Mouse (Mus musculus) hindbrain, embryonic 13.5 days (tissue): ENCODE measurements around the gene Utf1. TPM values are rescaled to one million over a fixed set of nuclear protein-coding genes. Genes with fewer than 3 reads are reported as not detected.

Experiments used
- ATAC-seq: fragments of 200-750 bp; cut with Nextera tagmentation; 2 replicates; pipeline ENCODE4 v1.8.0; 2017; ENCODE audit warnings: moderate TSS enrichment; ENCODE audit not compliant: low FRiP score
- H3K27ac ChIP-seq: fragments of 300-500 bp; sonication (generic); 2 replicates; pipeline ENCODE4 v1.5.1; 2015; ENCODE audit warnings: inconsistent platforms, mild to moderate bottlenecking, moderate library complexity
- H3K27me3 ChIP-seq: fragments of 300-500 bp; sonication (generic); 2 replicates; pipeline ENCODE4 v1.6.1; 2015; ENCODE audit warnings: mild to moderate bottlenecking, inconsistent platforms
- H3K36me3 ChIP-seq: fragments of 300-500 bp; sonication (generic); 2 replicates; pipeline ENCODE4 v1.6.1; 2015; ENCODE audit warnings: mild to moderate bottlenecking, inconsistent platforms
- H3K4me1 ChIP-seq: fragments of 300-500 bp; sonication (generic); replicated peaks from 2 replicates; pipeline ENCODE4 v1.6.1; 2015; ENCODE audit warnings: inconsistent platforms
- H3K4me2 ChIP-seq: fragments of 300-500 bp; sonication (generic); 2 replicates; pipeline ENCODE4 v1.6.1; 2015; ENCODE audit warnings: inconsistent platforms, mild to moderate bottlenecking, moderate library complexity
- H3K4me3 ChIP-seq: fragments of 300-500 bp; sonication (generic); 2 replicates; pipeline ENCODE4 v1.5.1; 2015; ENCODE audit warnings: mild to moderate bottlenecking, inconsistent platforms
- H3K9ac ChIP-seq: fragments of 300-500 bp; sonication (generic); 2 replicates; pipeline ENCODE4 v1.6.1; 2015; ENCODE audit warnings: mild to moderate bottlenecking, inconsistent platforms
- H3K9me3 ChIP-seq: fragments of 300-500 bp; sonication (generic); 2 replicates; pipeline ENCODE4 v1.6.1; 2016; ENCODE audit warnings: inconsistent platforms
- WGBS: fragments of 180-500 bp; shearing (Covaris S2); methylation state at CpG from one replicate; pipeline ENCODE4 v1.1.7; 2015; 5-methylcytosine and 5-hydroxymethylcytosine counted together
- microRNA counts: library from miRNA; unstranded; fragments of <30 nt; microRNA quantifications from one replicate; lab custom pipeline; 2016
- microRNA-seq: library from miRNA; unstranded; fragments of <30 nt; microRNA quantifications from one replicate; pipeline ENCODE4, GENCODE M21; 2016
- polyA plus RNA-seq: library from polyadenylated mRNA; unstranded; fragments of >200 nt; fragmentation: Nextera tagmentation; extraction: Ambion mirVana; gene quantifications from 2 replicates; pipeline ENCODE4 v1.2.1, GENCODE M21; 2015

Utf1 gene
- polyA plus RNA-seq, 1 experiment from 2014 or later = not detected

- Histone ChIP-seq H3K36me3 (peaks cover 24% of the 10 kb centered on the region), H3K27me3 (0 out of 2 replicates have a peak, but pooled peaks cover 2% of the 10 kb centered on the region), H3K4me1 (peaks cover 13% of the 10 kb centered on the region), H3K9ac (no peak overlapping the region), H3K4me2 (no peak overlapping the region), H3K27ac (no peak overlapping the region), H3K4me3 (no peak overlapping the region), H3K9me3 (no peaks in the 10 kb centered on the region)
- 60% methylated on average over 3 of the region's 3 CpGs for WGBS
- ATAC-seq = no peak
Observed at GRCm38 (mm10) chr7:139980778-139981177, 37.2 kb downstream of the Utf1 start.

GRCm38 (mm10) chr7:139982058-139982457 is 38.5 kb downstream of the Utf1 start:
- Histone ChIP-seq H3K4me1 (peaks cover 13% of the 10 kb centered on the region), H3K36me3 (peaks cover 37% of the 10 kb centered on the region), H3K27ac (no peak overlapping the region), H3K9ac (no peak overlapping the region), H3K9me3 (no peaks in the 10 kb centered on the region), H3K4me2 (no peak overlapping the region), H3K4me3 (no peak overlapping the region), H3K27me3 (no peaks in the 10 kb centered on the region)
- WGBS = 89% methylated on average over 11 of the region's 11 CpGs
- no peak for ATAC-seq

- 0 out of 2 replicates have a peak, but pooled peaks cover under 1% of the 10 kb centered on the region for H3K4me1 ChIP-seq
- no peak overlapping the region for H3K27ac ChIP-seq
- H3K27me3 ChIP-seq = no peaks in the 10 kb centered on the region
- no peak overlapping the region for H3K4me2 ChIP-seq
- 90% methylated on average over 11 of the region's 11 CpGs for WGBS
- H3K9ac ChIP-seq = no peak overlapping the region
- H3K4me3 ChIP-seq = no peak overlapping the region
- H3K9me3 ChIP-seq = no peaks in the 10 kb centered on the region
- ATAC-seq = no peak
- peaks cover 43% of the 10 kb centered on the region for H3K36me3 ChIP-seq
Observed at GRCm38 (mm10) chr7:139984505-139984904, 40.9 kb downstream of the Utf1 start.

- 91% methylated on average over 9 of the region's 9 CpGs for WGBS
- ATAC-seq = no peak
- Histone ChIP-seq H3K36me3 (peaks cover 42% of the 10 kb centered on the region), H3K4me3 (no peak overlapping the region), H3K4me2 (no peak overlapping the region), H3K9ac (no peak overlapping the region), H3K27ac (no peak overlapping the region), H3K4me1 (no peaks in the 10 kb centered on the region), H3K27me3 (no peaks in the 10 kb centered on the region), H3K9me3 (no peaks in the 10 kb centered on the region)
Observed at GRCm38 (mm10) chr7:139988272-139988671, 44.7 kb downstream of the Utf1 start.

GRCm38 (mm10) chr7:139990864-139991394 is 47.3 kb downstream of the Utf1 start:
- WGBS = 75% methylated on average over 8 of the region's 8 CpGs
- ATAC-seq = no peak

GRCm38 (mm10) chr7:139992406-139992805 is 48.8 kb downstream of the Utf1 start, which contains the start of gene Adam8:
Gene Adam8, minus strand, starts transcription at chr7:139992562.
- H3K4me2 ChIP-seq = no peak within 1 kb of the TSS
- no peaks in the 10 kb centered on the region for H3K9me3 ChIP-seq
- H3K9ac ChIP-seq = no peak within 1 kb of the TSS
- H3K36me3 ChIP-seq = peaks cover 41% of the 10 kb centered on the region
- no peak within 1 kb of the TSS for H3K27ac ChIP-seq
- no peak for ATAC-seq
- H3K4me3 ChIP-seq = no peak within 1 kb of the TSS
- WGBS = 28% methylated on average over 7 of the region's 7 CpGs
- no peaks in the 10 kb centered on the region for H3K4me1 ChIP-seq
- no peaks in the 10 kb centered on the region for H3K27me3 ChIP-seq

More at GRCm38 (mm10) chr7:139990864-139991394, 47.3 kb downstream of the Utf1 start:
- Histone ChIP-seq H3K9ac (no peak overlapping the region), H3K9me3 (no peaks in the 10 kb centered on the region), H3K27ac (no peak overlapping the region), H3K4me1 (no peaks in the 10 kb centered on the region), H3K4me2 (no peak overlapping the region), H3K36me3 (peaks cover 39% of the 10 kb centered on the region), H3K4me3 (no peak overlapping the region), H3K27me3 (no peaks in the 10 kb centered on the region)

- H3K4me1 ChIP-seq = no peaks in the 10 kb centered on the region
- no peak overlapping the region for H3K9ac ChIP-seq
- no peaks in the 10 kb centered on the region for H3K9me3 ChIP-seq
- H3K4me2 ChIP-seq = no peak overlapping the region
- H3K27me3 ChIP-seq = no peaks in the 10 kb centered on the region
- no peak overlapping the region for H3K27ac ChIP-seq
- 91% methylated on average over 6 of the region's 6 CpGs for WGBS
- H3K36me3 ChIP-seq = peaks cover 53% of the 10 kb centered on the region
- ATAC-seq = no peak
- no peak overlapping the region for H3K4me3 ChIP-seq
Observed at GRCm38 (mm10) chr7:139993532-139993931, 49.9 kb downstream of the Utf1 start.

GRCm38 (mm10) chr7:139994202-139994601 is 50.6 kb downstream of the Utf1 start:
- 83% methylated on average over 4 of the region's 4 CpGs for WGBS
- Histone ChIP-seq H3K4me2 (no peak overlapping the region), H3K36me3 (peaks cover 55% of the 10 kb centered on the region), H3K9ac (no peak overlapping the region), H3K9me3 (no peaks in the 10 kb centered on the region), H3K4me3 (no peak overlapping the region), H3K27ac (no peak overlapping the region), H3K27me3 (no peaks in the 10 kb centered on the region), H3K4me1 (no peaks in the 10 kb centered on the region)
- ATAC-seq = no peak

GRCm38 (mm10) chr7:139994676-139995075 is 51.1 kb downstream of the Utf1 start:
- Histone ChIP-seq H3K9me3 (no peaks in the 10 kb centered on the region), H3K27ac (no peak overlapping the region), H3K36me3 (peaks cover 60% of the 10 kb centered on the region), H3K27me3 (no peaks in the 10 kb centered on the region), H3K4me1 (no peaks in the 10 kb centered on the region), H3K4me2 (no peak overlapping the region), H3K9ac (no peak overlapping the region), H3K4me3 (no peak overlapping the region)
- ATAC-seq = no peak
- 37% methylated on average over 3 of the region's 3 CpGs for WGBS

MicroRNAs encoded within 50 kb of the gene (microRNA counts, 519-probe panel; counts per million panel counts)
- microRNA mmu-miR-202-3p (lab: Ali Mortazavi, UCI) (51.3 counts per million), microRNA mmu-miR-202-5p (lab: Ali Mortazavi, UCI) (2,060 counts per million, percentile 12 among the panel's probes with 10 or more counts)

Small RNAs within 50 kb of the gene (microRNA-seq; reads per million reads assigned to microRNA genes)
- gene Mir202 (not detected), gene Mir7062 (1.4 reads per million), gene mmu-mir-7686 (not detected)

Other genes with a start within 250 kb of the Utf1 start
- 27.5 and 33.0 TPM in 2 replicates for gene Adgra1, start 109.6 kb upstream of the Utf1 start, polyA plus RNA-seq
- gene Kndc1, start 49.1 kb upstream of the Utf1 start, polyA plus RNA-seq = 8.3 and 10.0 TPM in 2 replicates
- 0.91 and 1.2 TPM in 2 replicates for gene 6430531B16Rik, start 35.0 kb downstream of the Utf1 start, polyA plus RNA-seq
- gene Adam8, start 48.8 kb downstream of the Utf1 start, polyA plus RNA-seq = 3.9 and 5.3 TPM in 2 replicates
- 52.5 and 54.2 TPM in 2 replicates for gene Zfp511, start 92.6 kb downstream of the Utf1 start, polyA plus RNA-seq
- 55.8 and 60.9 TPM in 2 replicates for gene Tubgcp2, start 92.9 kb downstream of the Utf1 start, polyA plus RNA-seq
- 16.5 and 28.5 TPM in 2 replicates for gene Msx3, start 105.3 kb downstream of the Utf1 start, polyA plus RNA-seq
- gene Caly, start 138.8 kb downstream of the Utf1 start, polyA plus RNA-seq = 104 and 105 TPM in 2 replicates
- not detected in 2 replicates for gene Prap1, start 149.6 kb downstream of the Utf1 start, polyA plus RNA-seq
- 27.9 and 30.4 TPM in 2 replicates for gene Fuom, start 158.7 kb downstream of the Utf1 start, polyA plus RNA-seq
- 10.0 and 11.8 TPM in 2 replicates for gene Paox, start 172.0 kb downstream of the Utf1 start, polyA plus RNA-seq
- 123 and 125 TPM in 2 replicates for gene Echs1, start 172.7 kb downstream of the Utf1 start, polyA plus RNA-seq
- gene Mtg1, start 193.8 kb downstream of the Utf1 start, polyA plus RNA-seq = 28.3 and 30.6 TPM in 2 replicates
- gene Sprn, start 211.1 kb downstream of the Utf1 start, polyA plus RNA-seq = 10.8 and 11.0 TPM in 2 replicates
- gene Olfr522, start 221.0 kb downstream of the Utf1 start, polyA plus RNA-seq = not detected in 2 replicates
- not detected in 2 replicates for gene Olfr523, start 229.4 kb downstream of the Utf1 start, polyA plus RNA-seq